Mouse (Mus musculus): ENCODE data around the gene Olfr539.

DNA sequence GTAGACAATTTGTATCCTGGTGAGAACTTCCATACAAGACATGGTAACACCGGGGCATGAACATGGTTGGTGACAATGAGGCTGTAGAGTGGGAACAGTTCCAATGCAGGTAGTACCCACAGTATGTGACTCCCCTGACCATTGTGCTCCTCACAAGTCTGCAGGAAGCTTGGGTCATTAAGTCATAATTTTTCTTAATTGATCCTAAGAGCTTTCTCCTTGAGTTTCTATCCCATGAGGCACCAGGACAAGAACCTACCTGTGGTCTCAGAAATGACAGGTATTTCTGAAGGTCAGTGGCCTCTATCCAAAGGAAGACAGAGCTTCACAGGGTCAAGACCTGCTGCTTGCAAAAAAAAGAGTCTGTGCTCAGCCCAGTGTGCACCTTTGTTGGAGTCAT lies 21.9 kb downstream of the Olfr539 start, which contains the start of gene Olfr45:
- TF ChIP-seq POLR2A (IDR thresholded peaks at IDR 0.05; ENCODE audit: low read depth, low read length) (no peak), CTCF (conservative IDR thresholded peaks at IDR 0.05; ENCODE audit: insufficient read depth, insufficient read length, low read depth, low read length) (no peak)
